Mouse (Mus musculus) MEL (cell line): Measurements from ENCODE around the gene Fez2.

ENCODE experiments used
- CTCF ChIP-seq, 3 experiments: IDR thresholded peaks in 2 of 3; conservative IDR thresholded peaks in 1 of 3; 2 replicates each; pipeline ENCODE4 v1.5.1; 2011 to 2012; ENCODE audit warnings: low read length in 3 of 3, low read depth in 2 of 3, mild to moderate bottlenecking in 2 of 3, improper control_type of control experiment in 1 of 3, inconsistent platforms in 1 of 3, mixed read lengths in 1 of 3, moderate library complexity in 1 of 3; ENCODE audit not compliant: control insufficient read depth in 1 of 3, insufficient read depth in 1 of 3, poor library complexity in 1 of 3, severe bottlenecking in 1 of 3
- JUND ChIP-seq: IDR thresholded peaks from 2 replicates; pipeline ENCODE4 v1.6.1; 2011; ENCODE audit warnings: low read depth, mild to moderate bottlenecking, improper control_type of control experiment, low read length
- USF1 ChIP-seq: IDR thresholded peaks from 2 replicates; pipeline ENCODE4 v1.6.1; 2014; ENCODE audit warnings: low read depth, mild to moderate bottlenecking, inconsistent platforms, low read length, improper control_type of control experiment, moderate library complexity
- ZMIZ1 ChIP-seq: IDR thresholded peaks from 2 replicates; pipeline ENCODE4 v1.6.1; 2012; ENCODE audit warnings: low read depth, mild to moderate bottlenecking, inconsistent platforms, low read length, improper control_type of control experiment, moderate library complexity

- TF ChIP-seq USF1 = no peak
- no peak for TF ChIP-seq CTCF (IDR thresholded peaks at IDR 0.05 in 2 of 3, conservative IDR thresholded peaks at IDR 0.05 in 1 of 3; ENCODE audit: control insufficient read depth in 1 of 3, insufficient read depth in 1 of 3, low read depth in 2 of 3, low read length in 3 of 3, poor library complexity in 1 of 3, severe bottlenecking in 1 of 3)
- TF ChIP-seq JUND = no peak
- no peak for TF ChIP-seq ZMIZ1
Observed at GRCm38 (mm10) chr17:78347111-78347801, 70.7 kb downstream of the Fez2 start.
